Mouse (Mus musculus) adrenal gland, postnatal 36 days (tissue): ENCODE data around the gene Fam189b. TPM values are rescaled to one million over a fixed set of nuclear protein-coding genes. Genes with fewer than 3 reads are reported as not detected.
A peak's percentile ranks its signal among the peaks of the same experiment; 100 is the strongest.

Source experiments
- DNase-seq, 2 experiments: peaks; one replicate each; pipeline ENCODE4 v3.0.0; 2021; ENCODE audit warnings: mixed read lengths in 1 of 2
- microRNA-seq: library from miRNA; unstranded; fragments of <30 nt; microRNA quantifications from one replicate; pipeline ENCODE4 v1.2.0, GENCODE M21; 2021
- total RNA-seq, 2 experiments: library from RNA; stranded (reverse); gene quantifications; 2 replicates each; pipeline ENCODE4 v1.2.3; 2021

The Fam189b gene
- total RNA-seq, 2 experiments from 2014 or later = 13.5 to 17.1 TPM

DNA sequence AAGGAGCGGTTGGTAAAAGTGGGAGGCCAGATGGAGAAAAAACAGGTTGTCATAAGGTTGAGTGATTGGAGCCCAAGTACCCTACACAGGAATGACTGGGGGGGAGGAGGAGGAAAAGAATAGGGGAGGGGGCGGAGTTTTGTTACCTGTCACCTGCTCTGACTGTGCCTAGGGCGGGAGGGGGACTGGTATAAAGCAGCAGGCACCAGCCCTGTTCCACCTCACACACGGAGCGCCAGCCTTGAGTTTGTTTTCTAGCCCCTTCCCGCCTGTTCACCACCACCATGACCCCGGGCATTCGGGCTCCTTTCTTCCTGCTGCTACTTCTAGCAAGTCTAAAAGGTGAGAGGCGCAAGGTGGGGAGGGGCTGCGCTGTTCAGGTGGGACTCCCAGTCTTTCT lies 45.9 kb downstream of the Fam189b start, which contains the start of gene Muc1:
Gene Muc1 (plus strand): TSS at position 222 of the 400 bp plus-strand sequence.
- DNase-seq = no peak

DNA sequence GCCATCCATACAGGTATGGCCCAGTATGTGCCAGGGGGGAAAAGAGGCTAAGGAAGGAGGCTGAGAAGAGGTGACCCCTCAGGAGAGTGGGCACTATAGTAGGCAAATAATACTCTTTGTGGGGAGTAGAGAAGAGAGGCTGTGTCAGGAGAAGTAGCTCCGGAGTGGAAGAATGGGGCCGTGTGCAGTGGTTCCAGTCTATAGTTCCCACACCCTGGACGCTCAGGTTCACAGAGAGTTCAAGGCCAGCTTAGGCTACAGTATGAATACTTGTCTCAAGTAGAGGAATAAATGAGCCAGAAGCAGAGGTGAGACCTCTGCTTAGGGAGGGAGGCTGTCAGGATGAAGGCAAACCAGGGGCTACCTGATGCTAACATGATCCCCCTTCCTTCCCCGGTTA lies 46.3 kb downstream of the Fam189b start:
- DNase-seq = no peak

DNA sequence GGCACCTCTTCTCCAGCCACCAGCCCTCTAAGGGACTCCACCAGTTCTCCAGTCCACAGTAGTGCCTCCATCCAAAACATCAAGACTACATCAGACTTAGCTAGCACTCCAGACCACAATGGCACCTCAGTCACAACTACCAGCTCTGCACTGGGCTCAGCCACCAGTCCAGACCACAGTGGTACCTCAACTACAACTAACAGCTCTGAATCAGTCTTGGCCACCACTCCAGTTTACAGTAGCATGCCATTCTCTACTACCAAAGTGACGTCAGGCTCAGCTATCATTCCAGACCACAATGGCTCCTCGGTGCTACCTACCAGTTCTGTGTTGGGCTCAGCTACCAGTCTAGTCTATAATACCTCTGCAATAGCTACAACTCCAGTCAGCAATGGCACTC lies 47.6 kb downstream of the Fam189b start:
- DNase-seq = no peak

DNA sequence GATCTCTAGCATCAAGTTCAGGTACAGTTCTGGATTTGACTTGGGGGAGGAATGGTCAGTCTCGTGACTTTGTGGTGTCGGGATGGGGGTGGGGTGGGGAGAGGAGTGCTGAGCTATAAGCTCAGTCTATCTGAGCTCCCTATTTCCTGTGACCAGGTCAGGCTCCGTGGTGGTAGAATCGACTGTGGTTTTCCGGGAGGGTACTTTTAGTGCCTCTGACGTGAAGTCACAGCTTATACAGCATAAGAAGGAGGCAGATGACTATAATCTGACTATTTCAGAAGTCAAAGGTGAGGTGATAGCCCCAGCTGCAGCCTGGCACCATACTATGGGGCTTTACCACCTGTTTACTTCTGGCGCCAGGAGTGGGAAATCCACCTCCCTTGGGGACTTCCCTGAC lies 48.4 kb downstream of the Fam189b start:
- DNase-seq = no peak

DNA sequence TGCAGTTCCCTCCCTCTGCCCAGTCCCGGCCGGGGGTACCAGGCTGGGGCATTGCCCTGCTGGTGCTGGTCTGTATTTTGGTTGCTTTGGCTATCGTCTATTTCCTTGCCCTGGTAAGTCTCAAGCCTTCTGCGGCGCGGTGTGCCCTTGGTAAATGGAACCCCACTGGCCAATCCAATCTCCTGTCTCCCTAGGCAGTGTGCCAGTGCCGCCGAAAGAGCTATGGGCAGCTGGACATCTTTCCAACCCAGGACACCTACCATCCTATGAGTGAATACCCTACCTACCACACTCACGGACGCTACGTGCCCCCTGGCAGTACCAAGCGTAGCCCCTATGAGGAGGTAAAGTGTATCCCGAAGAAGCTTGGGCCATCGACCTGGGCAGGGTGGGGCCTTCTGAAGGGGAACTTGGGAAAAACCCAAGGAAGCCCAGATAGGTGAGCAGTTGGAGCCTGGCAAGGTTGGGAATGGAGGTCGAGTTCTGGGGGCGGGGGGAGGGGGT lies 48.9 kb downstream of the Fam189b start:
- DNase-seq = no peak

DNA sequence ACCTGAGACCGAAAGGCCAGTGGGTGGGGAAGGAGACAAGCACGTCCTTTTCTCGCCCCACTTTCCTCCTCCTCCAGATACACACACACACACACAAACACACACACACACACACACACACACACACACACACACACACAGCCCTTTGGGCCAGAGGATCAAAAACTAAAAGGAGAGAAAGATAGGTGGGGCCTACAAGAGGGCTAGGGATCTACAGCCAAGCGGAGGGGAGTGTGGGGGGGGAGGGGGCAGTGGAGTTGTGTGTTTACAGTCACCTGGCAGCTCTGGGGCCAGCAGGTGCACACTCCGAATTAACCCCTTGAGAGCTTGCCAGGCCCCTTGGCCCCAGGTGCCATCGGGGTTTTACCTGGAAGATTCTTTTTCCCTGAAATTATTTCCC lies 49.7 kb downstream of the Fam189b start:
- DNase-seq = no peak

DNA sequence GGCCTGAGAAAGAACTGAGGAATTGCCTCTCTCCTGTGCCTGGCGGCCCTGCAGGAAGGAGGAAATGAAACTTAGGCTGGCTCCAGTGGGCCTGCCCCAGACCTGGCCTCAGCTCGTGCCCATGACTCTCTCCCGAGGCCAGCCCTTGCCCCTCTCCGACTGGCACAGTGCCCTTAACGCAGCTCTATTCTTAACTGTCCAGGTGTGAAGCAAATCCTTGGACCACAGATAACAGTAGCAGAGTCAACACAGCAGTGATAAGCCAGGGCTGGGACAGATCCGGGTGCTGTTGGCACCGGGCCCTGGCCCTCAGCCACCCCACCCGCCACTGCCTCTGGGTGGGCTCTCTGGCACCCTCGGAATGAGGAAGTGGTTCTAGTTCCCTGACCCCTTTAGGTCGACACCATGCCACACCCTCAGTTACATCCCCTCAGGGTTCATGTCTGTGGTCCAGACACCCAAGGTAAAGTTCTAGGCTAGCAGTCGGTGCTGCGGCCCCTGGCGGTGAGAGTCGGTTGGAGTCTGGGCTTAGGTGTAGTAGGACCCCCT lies 50.7 kb downstream of the Fam189b start:
- no peak for DNase-seq

DNA sequence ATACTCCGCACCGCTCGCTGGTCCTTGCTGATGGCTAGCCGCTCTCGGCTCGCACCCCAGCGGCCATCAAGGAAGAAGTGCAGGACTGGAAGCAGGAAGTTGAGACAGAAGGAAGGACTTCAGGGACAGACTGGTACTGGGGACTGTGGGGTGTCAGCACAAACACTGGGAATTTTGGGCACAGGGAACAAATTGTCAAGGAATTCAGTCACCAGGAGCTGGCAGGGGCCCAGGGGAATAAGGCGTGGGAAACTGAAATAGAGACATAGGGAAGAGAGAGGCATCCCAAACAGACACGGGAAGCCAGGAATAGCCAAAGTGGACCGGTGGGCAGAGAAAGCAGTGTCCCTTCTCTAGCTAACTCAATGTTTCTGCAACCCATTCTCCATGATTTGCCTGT lies 53.6 kb downstream of the Fam189b start:
- DNase-seq = no peak

DNA sequence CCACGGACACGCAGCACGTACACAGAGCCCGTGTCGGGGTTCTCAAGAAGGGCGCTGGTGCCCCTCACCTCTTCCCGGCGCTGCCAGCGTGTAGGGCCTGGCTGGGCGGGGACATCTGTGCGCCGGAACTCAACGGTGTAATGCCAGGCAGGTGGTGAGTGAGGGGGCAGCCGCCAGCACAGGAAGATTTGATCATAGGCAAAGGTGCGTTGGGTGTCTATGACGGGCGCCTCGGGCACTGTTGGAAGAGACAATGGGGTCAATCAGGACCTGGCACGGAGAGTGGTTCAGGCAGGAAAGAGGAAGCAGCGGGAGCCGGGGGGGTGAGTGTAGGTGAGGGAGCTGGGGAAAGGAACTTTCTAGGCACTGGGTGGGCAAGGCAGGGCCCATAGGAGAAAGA lies 54.7 kb downstream of the Fam189b start:
- no peak for DNase-seq

DNA sequence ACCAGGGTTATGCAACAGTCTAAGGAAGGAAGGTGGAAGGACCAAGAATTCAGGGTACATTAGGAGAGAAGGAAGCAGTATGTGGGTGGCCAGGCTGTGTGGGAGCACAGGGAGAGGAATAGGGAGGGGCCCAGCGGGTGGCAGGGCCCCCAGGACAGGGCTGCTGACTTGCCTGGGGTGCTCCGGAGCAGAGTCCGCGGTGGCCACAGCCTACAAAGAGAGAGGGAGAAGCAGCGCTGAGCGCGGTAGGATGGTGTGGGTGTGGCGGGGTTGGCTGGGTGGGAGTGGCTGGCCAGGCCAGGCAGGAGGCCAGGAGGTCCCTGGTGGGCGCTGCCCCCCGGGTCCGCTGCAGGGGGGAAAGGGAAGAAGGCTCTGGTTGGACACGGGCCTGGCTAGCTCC lies 55.6 kb downstream of the Fam189b start:
- DNase-seq = no peak

Small RNAs within 50 kb of the gene (microRNA-seq; reads per million reads assigned to microRNA genes)
- gene Mir92b = 19.4 reads per million, percentile 33 among the genes with 10 or more reads in this experiment

Other genes with a start within 250 kb of the Fam189b start
- 10 to 100 TPM; 49.3 to 52.2 TPM for gene Ash1l, start 232.5 kb upstream of the Fam189b start, total RNA-seq
- gene Dap3, start 232.0 kb upstream of the Fam189b start, total RNA-seq = 100 to 1,000 TPM; 128 to 140 TPM
- gene Rusc1, start 89.8 kb upstream of the Fam189b start, total RNA-seq = 10 to 100 TPM; 26.9 to 30.8 TPM
- under 1 TPM in 1 of 2 experiments, not detected in 1; 0.17 TPM for gene Gm43738, start 82.0 kb upstream of the Fam189b start, total RNA-seq
- gene Fdps, start 81.2 kb upstream of the Fam189b start, total RNA-seq = 100 to 1,000 TPM; 353 to 497 TPM
- not detected for gene Pklr, start 47.0 kb upstream of the Fam189b start, total RNA-seq
- gene Hcn3, start 22.9 kb upstream of the Fam189b start, total RNA-seq = 1 to 10 TPM; 1.9 to 9.7 TPM
- 10 to 100 TPM; 55.2 to 55.7 TPM for gene Clk2, start 18.3 kb upstream of the Fam189b start, total RNA-seq
- gene Scamp3, start 5.7 kb upstream of the Fam189b start, total RNA-seq = 10 to 100 TPM; 77.5 to 96.1 TPM
- 10 to 100 TPM; 64.2 to 70.6 TPM for gene Gba, start 19.8 kb downstream of the Fam189b start, total RNA-seq
- gene Thbs3, start 32.0 kb downstream of the Fam189b start, total RNA-seq = 10 to 100 TPM in 1 of 2 experiments, 1 to 10 TPM in 1; 7.7 to 11.4 TPM
- 100 to 1,000 TPM; 136 to 165 TPM for gene Mtx1, start 43.9 kb downstream of the Fam189b start, total RNA-seq
- under 1 TPM in 1 of 2 experiments, not detected in 1; 0.56 TPM for gene Muc1, start 45.9 kb downstream of the Fam189b start, total RNA-seq
- gene Krtcap2, start 62.8 kb downstream of the Fam189b start, total RNA-seq = 100 to 1,000 TPM; 114 to 139 TPM
- gene Trim46, start 63.2 kb downstream of the Fam189b start, total RNA-seq = 1 to 10 TPM; 1.3 to 1.6 TPM
- gene Dpm3, start 76.2 kb downstream of the Fam189b start, total RNA-seq = 100 to 1,000 TPM; 117 to 130 TPM
- gene Slc50a1, start 87.4 kb downstream of the Fam189b start, total RNA-seq = 10 to 100 TPM; 42.0 to 47.7 TPM
- 10 to 100 TPM in 1 of 2 experiments, 1 to 10 TPM in 1; 9.8 to 12.5 TPM for gene Efna1, start 98.0 kb downstream of the Fam189b start, total RNA-seq
- under 1 TPM; 0.23 to 0.53 TPM for gene Efna3, start 139.8 kb downstream of the Fam189b start, total RNA-seq
- gene Efna4, start 154.9 kb downstream of the Fam189b start, total RNA-seq = 1 to 10 TPM in 1 of 2 experiments, under 1 TPM in 1; 0.93 to 1.3 TPM
- gene Adam15, start 166.9 kb downstream of the Fam189b start, total RNA-seq = 10 to 100 TPM; 45.9 to 79.9 TPM
- gene Dcst2, start 178.8 kb downstream of the Fam189b start, total RNA-seq = under 1 TPM; 0.20 to 0.56 TPM
- gene Dcst1, start 182.1 kb downstream of the Fam189b start, total RNA-seq = under 1 TPM in 1 of 2 experiments, not detected in 1; 0.56 TPM
- gene Zbtb7b, start 211.6 kb downstream of the Fam189b start, total RNA-seq = 10 to 100 TPM; 71.9 to 85.2 TPM
- 1 to 10 TPM in 1 of 2 experiments, under 1 TPM in 1; 0.40 to 1.3 TPM for gene Lenep, start 219.7 kb downstream of the Fam189b start, total RNA-seq
- 10 to 100 TPM; 23.3 to 30.0 TPM for gene Flad1, start 228.7 kb downstream of the Fam189b start, total RNA-seq
- gene Cks1b, start 235.2 kb downstream of the Fam189b start, total RNA-seq = 10 to 100 TPM; 25.1 to 36.1 TPM
- gene Shc1, start 235.3 kb downstream of the Fam189b start, total RNA-seq = 10 to 100 TPM; 89.6 to 93.7 TPM
- gene Pygo2, start 247.1 kb downstream of the Fam189b start, total RNA-seq = 10 to 100 TPM; 35.0 to 40.6 TPM